Mouse (Mus musculus) kidney, postnatal 14 days (tissue): ENCODE results near the gene Asb16.

Experiments
- DNase-seq: peaks from one replicate; pipeline ENCODE4 v3.0.0; 2022; ENCODE audit warnings: mixed read lengths

Gene Asb16

GRCm38 (mm10) chr11:102311966-102312365 lies 43.4 kb downstream of the Asb16 start:
- DNase-seq, result no peak

DNA sequence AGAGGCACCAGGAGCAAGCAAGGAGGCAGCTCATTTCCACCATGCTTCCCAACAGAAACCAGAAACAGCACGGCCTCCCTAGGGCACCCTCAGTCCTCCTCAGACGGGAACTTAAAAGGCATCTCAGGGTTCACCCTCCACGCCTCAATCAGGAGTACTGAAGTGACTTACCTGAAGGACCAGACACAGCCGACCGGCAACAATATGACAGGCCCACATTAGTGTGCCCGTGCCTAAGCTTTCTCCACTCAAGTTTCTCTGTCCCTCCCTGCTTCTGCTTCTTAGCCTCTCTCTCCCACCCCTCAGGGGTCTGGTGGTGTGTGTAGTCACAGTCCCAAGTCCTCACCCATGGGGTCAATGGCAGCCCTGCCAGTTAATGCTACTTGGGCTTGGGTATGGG lies 44.0 kb downstream of the Asb16 start:
- DNase-seq, result no peak

GRCm38 (mm10) chr11:102314321-102314720 lies 45.8 kb downstream of the Asb16 start:
- no peak for DNase-seq

- DNase-seq, result no peak
Observed at GRCm38 (mm10) chr11:102315690-102316571, 47.4 kb downstream of the Asb16 start.

DNA sequence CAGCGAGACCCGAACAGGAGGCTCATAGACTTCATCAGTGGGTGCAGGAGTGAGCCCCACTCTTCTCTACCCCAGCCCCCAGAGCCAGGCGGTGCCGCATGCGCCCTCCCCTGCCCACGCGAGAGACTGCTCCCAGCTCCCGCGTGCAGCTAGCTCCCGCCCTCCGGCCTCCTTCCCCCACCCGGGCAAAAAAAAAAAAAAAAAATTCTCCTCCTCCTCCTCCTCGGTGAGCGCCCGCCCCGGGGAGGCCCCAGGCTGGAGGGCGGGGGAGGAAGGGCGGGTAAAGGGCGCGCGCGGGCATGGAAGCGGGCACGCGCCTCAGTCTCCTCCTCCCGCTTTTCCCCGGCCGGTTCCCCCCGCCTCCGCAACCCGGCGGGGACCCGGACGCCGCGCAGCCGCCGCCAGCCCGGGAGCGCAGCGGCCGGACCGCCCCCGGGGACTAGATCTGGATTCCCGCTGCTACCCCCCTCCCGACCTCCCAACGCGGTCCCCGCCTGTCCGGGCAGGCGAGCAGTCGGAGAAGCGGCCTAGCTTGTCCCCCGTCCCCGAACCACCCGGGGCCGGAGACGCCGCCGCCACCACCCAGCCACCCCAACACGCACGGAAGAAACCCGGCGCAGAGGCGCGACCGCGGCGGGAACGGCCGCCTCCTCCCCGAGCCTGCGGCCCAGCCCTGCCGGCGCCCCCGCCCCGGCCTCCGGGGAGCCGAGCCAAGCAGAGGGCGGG lies 48.2 kb downstream of the Asb16 start:
- peak; percentile 95 for DNase-seq

DNA sequence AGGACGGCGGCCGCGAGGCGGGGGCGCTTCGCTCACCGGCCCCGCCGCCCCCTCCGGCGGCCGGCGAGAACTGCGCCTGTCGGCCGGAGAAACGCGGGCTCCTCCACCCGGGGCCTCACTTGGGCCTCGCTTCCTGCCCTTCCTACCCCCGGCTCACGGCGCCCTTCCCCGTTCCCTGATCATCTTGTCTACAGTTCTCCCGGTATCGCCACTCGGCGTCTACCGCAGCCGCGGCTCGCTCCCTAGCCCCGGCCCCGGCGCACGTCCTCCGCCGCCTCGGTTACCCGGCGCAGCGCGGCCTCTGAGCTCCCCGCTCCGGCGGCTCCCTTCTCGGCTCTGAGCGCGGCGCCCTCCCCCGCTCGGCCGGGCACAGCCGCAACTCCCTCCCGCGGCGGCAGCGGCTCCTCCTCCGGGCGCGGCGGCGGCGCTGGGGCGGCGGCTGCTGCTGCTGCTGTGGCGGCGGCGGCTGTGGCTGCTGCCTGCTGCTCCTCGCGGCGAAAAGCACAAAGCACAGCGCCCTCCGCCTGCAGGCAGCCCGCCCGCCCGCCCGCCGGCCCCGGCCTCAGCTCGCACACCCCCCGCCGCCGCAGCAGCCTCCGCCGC lies 48.9 kb downstream of the Asb16 start:
- no peak for DNase-seq

DNA sequence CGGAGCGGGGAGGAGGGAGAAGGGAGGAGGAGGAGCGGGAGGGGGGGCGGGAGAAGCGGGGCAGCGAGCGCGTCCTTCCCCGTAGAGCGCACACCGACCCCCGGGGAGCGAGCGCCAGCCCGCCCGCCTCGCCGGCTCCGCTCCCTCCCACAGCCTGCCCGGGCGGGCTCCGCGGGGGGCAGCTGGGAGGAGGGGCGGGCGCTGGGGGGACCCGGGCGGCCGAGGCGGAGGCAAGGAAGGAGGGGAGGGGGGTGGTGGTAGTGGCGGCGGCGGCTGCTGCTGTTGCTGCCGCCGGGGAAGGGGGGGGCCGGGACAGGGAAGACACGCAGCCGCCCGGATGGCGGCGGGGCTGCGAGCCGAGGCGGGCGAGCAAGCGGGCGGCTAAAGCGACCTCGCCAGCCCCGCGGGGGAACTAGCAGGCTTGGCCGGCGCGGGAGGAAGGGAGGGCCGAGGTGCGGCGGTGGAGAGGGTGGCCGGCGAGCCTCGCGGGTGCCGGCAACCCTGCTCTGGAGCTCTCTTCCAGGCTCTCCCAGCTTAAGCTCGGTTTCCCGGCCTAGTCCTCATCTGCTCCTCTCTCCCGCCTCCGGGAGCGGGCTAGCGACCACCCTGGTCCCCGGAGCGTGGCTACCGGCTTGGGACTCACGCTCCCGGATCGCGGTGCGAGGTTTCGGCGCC lies 49.5 kb downstream of the Asb16 start:
- DNase-seq, result peak; percentile 91

- peak; percentile 73 for DNase-seq
Observed at GRCm38 (mm10) chr11:102318576-102319409, 50.2 kb downstream of the Asb16 start.

DNA sequence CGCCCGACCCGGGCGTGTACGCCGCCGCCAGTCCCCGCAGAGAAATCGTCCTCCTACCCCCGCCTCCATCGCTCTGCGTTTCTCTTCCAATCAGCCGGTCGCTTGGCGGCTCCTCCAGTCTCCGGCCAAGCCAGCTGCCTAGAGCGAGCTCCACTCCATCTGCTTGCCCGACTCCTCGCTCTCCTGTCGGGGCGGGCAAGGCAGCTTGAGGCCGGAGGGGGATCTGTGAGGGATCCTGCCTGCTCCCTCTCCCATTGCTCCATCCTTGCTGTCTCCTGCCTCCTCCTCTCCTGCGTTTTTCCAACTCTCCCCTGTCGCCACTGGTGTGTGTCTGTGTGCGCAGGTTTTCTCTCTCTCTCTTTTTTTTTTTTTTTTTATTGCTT lies 50.9 kb downstream of the Asb16 start, which contains the start of gene Ubtf:
Gene Ubtf, minus strand, starts transcription at position 333 of the 383 bp plus-strand sequence.
- DNase-seq, result peak; percentile 88

DNA sequence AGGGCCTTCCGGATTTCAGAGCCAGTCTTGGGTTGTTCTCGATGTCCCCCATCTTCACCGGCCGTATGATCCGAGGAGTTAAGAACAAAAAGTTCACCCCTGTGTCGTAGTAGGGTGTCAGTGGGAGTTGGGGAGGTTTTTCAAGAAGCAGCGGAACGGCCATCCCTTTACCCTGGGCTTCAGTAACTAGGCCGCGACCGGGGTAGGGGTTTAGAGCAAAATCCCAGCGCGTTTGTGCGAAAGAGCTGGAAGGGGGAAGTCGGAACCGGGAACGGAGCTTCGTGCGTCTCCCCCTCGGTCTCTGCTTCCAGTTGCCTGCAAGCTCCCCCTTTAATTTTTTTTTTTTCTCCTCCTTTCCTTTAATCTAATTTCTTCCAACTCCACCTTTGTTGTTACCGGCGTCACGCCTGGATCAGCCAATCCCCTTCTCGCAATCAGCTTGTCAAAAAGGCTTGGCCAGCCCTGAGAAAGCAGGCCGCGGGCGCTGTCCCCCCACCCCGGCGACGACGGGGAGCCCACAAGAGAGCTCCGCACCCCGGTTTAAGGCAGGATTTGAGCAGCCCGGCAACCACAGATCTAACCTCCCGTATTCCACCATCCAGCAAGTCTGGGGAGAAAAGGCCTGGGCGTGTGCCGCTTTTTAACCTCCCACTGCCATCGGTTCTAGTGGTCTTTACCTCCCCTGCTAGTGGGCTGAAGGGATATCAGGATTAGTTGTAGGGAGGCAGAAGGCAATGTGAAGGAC lies 51.6 kb downstream of the Asb16 start:
- DNase-seq, result peak; percentile 90

- peak; percentile 83 for DNase-seq
Observed at GRCm38 (mm10) chr11:102320686-102321005, 52.1 kb downstream of the Asb16 start.

- DNase-seq, result no peak
Observed at GRCm38 (mm10) chr11:102321931-102322330, 53.4 kb downstream of the Asb16 start.

DNA sequence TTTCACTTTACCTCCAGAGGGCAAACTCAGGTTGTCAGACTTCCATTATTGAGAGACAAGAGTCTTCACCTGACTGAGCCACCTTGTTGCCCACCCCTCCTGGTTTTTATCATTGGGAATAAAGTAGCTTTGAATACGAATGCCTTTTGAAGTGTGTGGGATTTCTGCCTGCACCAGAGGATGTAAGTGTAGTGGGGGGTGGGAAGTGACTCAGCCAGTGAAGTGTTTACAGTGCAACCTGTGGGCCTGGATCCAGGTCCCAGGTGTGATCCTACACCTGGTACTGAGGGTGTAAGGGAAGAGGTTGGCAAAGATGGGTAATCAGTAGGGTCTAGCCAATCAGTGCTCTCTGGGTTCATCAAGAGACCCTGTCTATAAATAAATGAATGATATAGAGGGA lies 55.0 kb downstream of the Asb16 start:
- DNase-seq, result no peak

DNA sequence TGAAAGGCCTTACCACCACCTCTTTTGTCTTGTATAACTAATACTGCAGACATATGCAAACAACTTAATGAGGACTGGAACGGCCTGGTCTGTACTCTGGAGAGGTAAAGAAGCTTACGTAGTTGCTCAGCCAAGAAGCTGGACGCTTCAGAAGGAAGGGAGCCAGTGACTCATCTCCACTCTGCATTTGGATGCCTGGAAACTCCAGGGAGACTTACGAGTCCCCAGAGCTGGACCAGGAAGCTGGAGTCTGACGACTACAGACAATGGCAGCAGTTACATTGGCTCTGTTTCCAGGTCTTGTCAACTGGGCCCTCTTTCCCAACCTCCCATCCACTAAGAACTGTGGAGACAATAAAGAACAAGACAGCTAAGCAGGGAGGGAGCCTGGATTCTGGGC lies 58.7 kb downstream of the Asb16 start:
- no peak for DNase-seq

GRCm38 (mm10) chr11:102327839-102328238 lies 59.3 kb downstream of the Asb16 start:
- no peak for DNase-seq
